Comparison of ENCODE assay signal across 8 mouse cellular contexts in the genomic region with DNA sequence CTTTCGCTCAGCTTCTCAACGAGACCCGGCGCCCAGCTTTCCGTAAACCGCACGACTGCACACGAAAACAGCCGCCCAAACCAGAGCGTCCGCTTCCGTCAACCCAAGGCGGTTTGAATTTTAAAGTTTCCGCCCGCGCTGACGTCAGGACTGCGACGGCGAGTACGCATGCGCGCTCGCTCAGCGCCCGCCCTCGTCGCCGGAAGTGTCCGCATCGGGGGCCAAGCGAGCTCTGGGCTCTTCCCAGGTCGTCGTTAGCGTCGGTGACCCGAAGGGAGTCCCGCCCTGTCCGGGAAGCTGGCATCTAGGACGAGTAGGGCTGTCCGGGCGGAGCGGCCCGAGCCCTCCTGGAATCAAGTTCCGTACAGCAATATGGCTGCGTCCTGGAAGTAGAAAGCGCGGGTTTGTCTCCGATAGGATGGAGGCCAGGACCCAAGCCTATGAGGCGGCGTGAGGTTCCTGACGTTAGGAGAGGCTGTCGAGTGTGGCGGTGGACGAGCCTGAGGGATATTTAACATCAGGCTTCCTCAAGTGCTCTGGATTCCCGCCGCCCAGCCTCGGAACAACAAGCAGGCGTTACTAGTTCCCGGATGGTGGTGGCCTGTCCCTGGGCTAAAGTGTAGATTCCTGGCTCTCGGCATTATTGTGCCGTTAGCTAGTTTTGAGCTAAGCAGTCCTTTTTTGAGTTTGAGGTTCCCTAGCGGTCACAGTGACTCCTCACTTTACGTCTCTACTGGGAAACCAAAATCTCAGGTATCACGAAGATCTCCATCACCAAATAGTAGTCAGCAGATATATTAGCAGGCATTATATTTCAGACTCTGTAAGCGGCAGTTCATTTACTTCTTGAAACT. TPM values are rescaled to one million over a fixed set of nuclear protein-coding genes. Genes with fewer than 3 reads are reported as not detected.
A peak's percentile ranks its signal among the peaks of the same experiment; 100 is the strongest.
DNase-seq lines count a peak whose midpoint lies in the region; ATAC-seq lines count a peak whose summit lies in the region.

A gene (minus strand): TSS at position 147 of the 854 bp plus-strand sequence.

- peak within 1 kb of the TSS; percentile 49 for H3K4me3 ChIP-seq in hindbrain, embryonic 14.5 days (replicated peaks; ENCODE audit: low read length)

- H3K9ac ChIP-seq in hindbrain, embryonic 14.5 days, result peak within 1 kb of the TSS; percentile 70

- WGBS in hindbrain, embryonic 14.5 days, result under 1% methylated on average over 66 of the region's 66 CpGs

- no peaks in the 10 kb centered on the region for H3K36me3 ChIP-seq in hindbrain, embryonic 14.5 days (replicated peaks; ENCODE audit: control insufficient read depth, insufficient read depth)

- DNase-seq in R1 (ENCODE audit: low read depth, low spot score), result peak; percentile 96
- DNase-seq in cerebellum, postnatal 25 days, result peak; percentile 95 to 96
- DNase-seq in frontal cortex, postnatal 25 days (ENCODE audit: low spot score in 2 of 2), result peak; percentile 75 to 85
- DNase-seq in hindbrain, embryonic 14.5 days (ENCODE audit: low spot score), result peak; percentile 91
- peak; percentile 86 to 89 for DNase-seq in layer of hippocampus, postnatal 36 days
- DNase-seq in lung, postnatal 36 days, result peak; percentile 96
- peak; percentile 99 for DNase-seq in retina, postnatal 1 day
- DNase-seq in urinary bladder, adult 18-20 months (ENCODE audit: low spot score in 2 of 2), result peak; percentile 80 to 92

- peak within 1 kb of the TSS; percentile 98 for H3K27ac ChIP-seq in hindbrain, embryonic 14.5 days

- H3K4me2 ChIP-seq in hindbrain, embryonic 14.5 days (replicated peaks), result peak within 1 kb of the TSS; percentile 70

- ATAC-seq in hindbrain, embryonic 14.5 days (ENCODE audit: low FRiP score), result peak; percentile 99

- H3K4me1 ChIP-seq in hindbrain, embryonic 14.5 days (replicated peaks; ENCODE audit: control insufficient read depth, insufficient read depth, low read length), result no peaks in the 10 kb centered on the region; the same call in 1 of the 2 replicates

- no peaks in the 10 kb centered on the region for H3K9me3 ChIP-seq in hindbrain, embryonic 14.5 days (ENCODE audit: control insufficient read depth, low read length)

- H3K27me3 ChIP-seq in hindbrain, embryonic 14.5 days (ENCODE audit: control insufficient read depth, insufficient read depth, low read length), result no peaks in the 10 kb centered on the region

RNA-seq across cellular contexts. Expression of the gene that starts here (rescaled TPM):
- polyA plus RNA-seq in hindbrain, embryonic 14.5 days (2014; fragmentation: Nextera tagmentation; extraction: Ambion mirVana), result 5.8 and 7.6 TPM in 2 replicates
- total RNA-seq in layer of hippocampus, postnatal 36 days (2021), result under 1 TPM; 0.53 to 0.55 TPM

Comparison
In these comparisons a context has a peak if more than half of its experiments do, and no peak if none do; other contexts are left out.
1. Peak in every context shown above with its lines: DNase-seq, ATAC-seq, H3K4me3 ChIP-seq and H3K27ac ChIP-seq.
2. Peak in DNase-seq in layer of hippocampus, postnatal 36 days; RNA of the gene not detected or under 1 TPM.